Mouse (Mus musculus) myocyte (in vitro differentiated cells): ENCODE results near the gene Pex26.

ENCODE experiments used
- CEBPB ChIP-seq: IDR thresholded peaks from 2 replicates; pipeline ENCODE4 v1.6.1; 2011; ENCODE audit warnings: mild to moderate bottlenecking, moderate library complexity; ENCODE audit not compliant: poor library complexity, insufficient read depth, severe bottlenecking
- MAX ChIP-seq: IDR thresholded peaks from one replicate; pipeline ENCODE4 v1.6.1; 2011; ENCODE audit warnings: low read depth, mild to moderate bottlenecking, control low read depth
- MYOD1 ChIP-seq, 3 experiments: IDR thresholded peaks; one replicate each; pipeline ENCODE4 v1.6.1; 2011; ENCODE audit warnings: control low read depth in 2 of 3, low read depth in 2 of 3, mild to moderate bottlenecking in 2 of 3, moderate library complexity in 1 of 3; ENCODE audit not compliant: insufficient read length in 2 of 3, control insufficient read depth in 1 of 3
- POLR2A ChIP-seq: IDR thresholded peaks from one replicate; pipeline ENCODE4 v1.6.1; 2011; ENCODE audit warnings: low read depth, mild to moderate bottlenecking, control low read depth, moderate library complexity; ENCODE audit not compliant: insufficient read length
- SRF ChIP-seq: IDR thresholded peaks from one replicate; pipeline ENCODE4 v1.6.1; 2011; ENCODE audit warnings: low read depth; ENCODE audit not compliant: control insufficient read depth, insufficient read length
- TCF12 ChIP-seq: IDR thresholded peaks from one replicate; pipeline ENCODE4 v1.6.1; 2011; ENCODE audit warnings: mild to moderate bottlenecking, control low read depth; ENCODE audit not compliant: poor library complexity, insufficient read depth, severe bottlenecking
- TCF3 ChIP-seq: IDR thresholded peaks from one replicate; pipeline ENCODE4 v1.6.1; 2011; ENCODE audit warnings: low read depth, control low read depth; ENCODE audit not compliant: insufficient read length
- USF1 ChIP-seq: IDR thresholded peaks from one replicate; pipeline ENCODE4 v1.6.1; 2011; ENCODE audit warnings: low read depth, mild to moderate bottlenecking, control low read depth, moderate library complexity

DNA sequence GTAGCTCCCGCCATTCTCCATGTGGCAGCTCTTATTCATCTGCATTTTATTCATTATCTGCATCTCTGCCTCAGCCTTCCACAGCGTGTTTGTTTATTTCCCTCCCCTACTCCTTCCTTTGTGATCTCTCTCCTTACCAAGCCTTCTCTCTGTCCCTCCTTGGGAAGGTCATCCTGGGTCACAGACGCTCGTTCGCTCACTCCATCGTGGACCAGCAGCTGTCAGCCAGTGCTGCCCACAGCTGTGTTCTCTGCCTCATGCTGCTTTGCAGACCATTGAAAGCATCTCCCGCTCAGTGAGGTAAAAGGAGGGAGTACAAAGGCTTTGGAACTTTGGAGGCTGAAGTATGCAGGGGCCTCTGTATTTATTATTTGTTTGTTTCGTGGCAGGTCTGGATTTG, 37.6 kb upstream of the Pex26 start:
- TF ChIP-seq CEBPB (no peak), POLR2A (no peak), USF1 (no peak), SRF (no peak), MAX (no peak), TCF12 (no peak), TCF3 (no peak), MYOD1 (IDR thresholded peaks at IDR 0.05; ENCODE audit: control insufficient read depth in 1 of 3, insufficient read length in 2 of 3, low read depth in 2 of 3) (peak in 1 of 3 experiments; percentile 28)
